Mouse (Mus musculus) regulatory T cell (primary cell): ENCODE measurements at regions not wholly inside any gene's neighbourhood (a gene's known extent, or its start where the extent isn't known, plus 50 kb on each side); places are given as distances from the start of the nearest gene placed in this dataset.
"Not testable (repeated sequence)": the region's sequence is repeated elsewhere in the genome, so short reads cannot be mapped to it uniquely, and the experiment has no call there.

Experiments used
- in situ Hi-C: fragments of 300-600 bp; cut with MboI, MseI; formaldehyde crosslinking; loops from one replicate; pipeline ENCODE4 v1.15.1; 2025; ENCODE audit warnings: high pct_unique_total_duplicates

GRCm38 (mm10) chr5:56207877-56208276 is 1509.9 kb upstream of the Pcdh7 start:
- in situ Hi-C loops = loop anchor here (10.0 kb wide), 1 partner anchor 1923 kb away; no protein-coding TSS in a partner anchor

- in situ Hi-C loops = no loop called here
Observed at GRCm38 (mm10) chr5:56215842-56216241, 1501.9 kb upstream of the Pcdh7 start.

GRCm38 (mm10) chr5:56266121-56266520 is 1451.6 kb upstream of the Pcdh7 start:
- in situ Hi-C loops = no loop called here

GRCm38 (mm10) chr5:56291666-56292065 is 1426.1 kb upstream of the Pcdh7 start:
- in situ Hi-C loops = not testable (repeated sequence)
